Mouse (Mus musculus) regulatory T cell (primary cell): Measurements from ENCODE around the gene Ehd1.

ENCODE experiments used
- in situ Hi-C: fragments of 300-600 bp; cut with MboI, MseI; formaldehyde crosslinking; loops from one replicate; pipeline ENCODE4 v1.15.1; 2025; ENCODE audit warnings: high pct_unique_total_duplicates

Gene Ehd1

DNA sequence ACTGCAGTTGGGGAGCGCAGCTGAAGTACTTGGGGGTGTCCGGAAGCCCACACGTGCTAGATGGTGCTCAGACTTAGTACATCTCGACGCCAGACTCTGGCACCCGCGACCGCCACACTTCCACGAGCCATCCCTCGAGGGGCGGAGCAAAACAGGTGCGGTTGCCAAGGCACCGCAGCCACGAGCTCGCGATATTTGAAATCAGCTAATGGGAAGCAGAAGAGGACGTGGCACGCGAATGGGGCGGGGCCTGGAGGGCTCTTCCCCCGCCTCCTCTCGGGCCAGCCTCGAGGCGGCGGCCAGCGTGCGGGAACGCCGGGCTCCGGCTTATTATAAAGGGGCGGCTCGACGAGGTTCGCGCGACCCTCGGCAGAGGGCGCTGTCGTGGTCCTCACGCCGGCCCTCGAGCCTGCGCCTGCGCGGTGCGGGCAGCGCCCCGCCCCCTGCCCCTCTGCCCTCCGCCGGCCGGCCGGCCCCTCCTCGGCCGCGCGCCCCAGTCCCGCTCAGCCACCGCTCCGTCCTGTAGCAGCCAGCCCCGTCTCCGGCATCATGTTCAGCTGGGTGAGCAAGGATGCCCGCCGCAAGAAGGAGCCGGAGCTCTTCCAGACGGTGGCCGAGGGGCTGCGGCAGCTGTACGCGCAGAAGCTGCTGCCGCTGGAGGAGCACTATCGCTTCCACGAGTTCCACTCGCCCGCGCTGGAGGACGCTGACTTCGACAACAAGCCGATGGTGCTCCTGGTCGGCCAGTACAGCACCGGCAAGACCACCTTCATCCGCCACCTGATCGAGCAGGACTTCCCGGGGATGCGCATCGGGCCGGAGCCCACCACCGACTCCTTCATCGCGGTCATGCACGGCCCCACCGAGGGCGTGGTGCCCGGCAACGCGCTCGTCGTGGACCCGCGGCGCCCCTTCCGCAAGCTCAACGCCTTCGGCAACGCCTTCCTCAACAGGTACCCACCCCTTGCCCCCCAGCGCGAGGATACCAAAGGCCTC lies at the start of gene Ehd1:
TSS of gene Ehd1 (plus strand) at position 300 of the 996 bp plus-strand sequence.
- in situ Hi-C loops = loop anchor here (10.0 kb wide), 1 partner anchor 1218 kb away; the partner anchor contains the start of gene Atl3

GRCm38 (mm10) chr19:6226763-6227162 lies 49.8 kb upstream of the Ehd1 start:
- in situ Hi-C loops = no loop called here

DNA sequence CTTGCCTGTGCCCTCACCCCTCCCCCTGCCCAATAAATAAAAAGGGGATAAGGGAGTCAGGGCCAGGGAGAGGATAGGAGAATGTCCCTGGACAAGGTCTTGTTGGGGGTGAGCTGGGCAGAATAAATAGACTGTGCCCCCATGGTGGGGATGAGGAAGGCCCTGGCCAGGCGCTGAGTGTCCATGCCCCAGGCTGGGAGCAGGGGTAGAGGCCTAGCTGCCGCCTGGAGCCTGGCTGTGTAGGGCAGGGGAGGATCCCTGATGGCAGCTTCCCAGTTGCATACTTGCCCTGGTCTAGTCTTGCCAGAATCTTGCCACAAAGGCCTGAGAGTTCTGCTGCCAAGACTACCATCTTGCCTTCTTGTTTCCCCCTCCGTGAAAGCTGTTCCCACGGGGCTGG lies 48.7 kb upstream of the Ehd1 start:
- in situ Hi-C loops = no loop called here

- in situ Hi-C loops = no loop called here
Measured at GRCm38 (mm10) chr19:6230411-6230810, 46.1 kb upstream of the Ehd1 start.

DNA sequence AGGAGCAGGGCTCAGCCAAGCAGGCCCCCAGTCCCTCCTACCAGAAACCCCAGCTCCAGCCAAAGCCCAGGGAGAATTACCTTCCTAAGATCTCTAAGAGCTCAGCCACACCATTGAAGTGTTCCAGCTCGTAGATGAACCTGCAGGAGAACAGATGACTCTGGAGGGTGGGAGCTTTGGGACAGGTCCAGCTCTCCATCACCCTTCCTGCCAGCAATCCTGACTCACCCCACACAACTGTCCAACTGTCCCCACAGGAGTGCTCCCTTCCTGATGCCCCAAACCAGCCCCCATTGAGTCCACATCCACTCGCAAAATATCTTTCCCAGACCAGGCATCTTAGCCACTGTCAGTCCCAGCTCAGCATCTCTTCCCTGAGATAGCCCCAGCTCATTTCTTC lies 45.5 kb upstream of the Ehd1 start:
- in situ Hi-C loops = no loop called here

- in situ Hi-C loops = no loop called here
Measured at GRCm38 (mm10) chr19:6233647-6234046, 42.9 kb upstream of the Ehd1 start.

DNA sequence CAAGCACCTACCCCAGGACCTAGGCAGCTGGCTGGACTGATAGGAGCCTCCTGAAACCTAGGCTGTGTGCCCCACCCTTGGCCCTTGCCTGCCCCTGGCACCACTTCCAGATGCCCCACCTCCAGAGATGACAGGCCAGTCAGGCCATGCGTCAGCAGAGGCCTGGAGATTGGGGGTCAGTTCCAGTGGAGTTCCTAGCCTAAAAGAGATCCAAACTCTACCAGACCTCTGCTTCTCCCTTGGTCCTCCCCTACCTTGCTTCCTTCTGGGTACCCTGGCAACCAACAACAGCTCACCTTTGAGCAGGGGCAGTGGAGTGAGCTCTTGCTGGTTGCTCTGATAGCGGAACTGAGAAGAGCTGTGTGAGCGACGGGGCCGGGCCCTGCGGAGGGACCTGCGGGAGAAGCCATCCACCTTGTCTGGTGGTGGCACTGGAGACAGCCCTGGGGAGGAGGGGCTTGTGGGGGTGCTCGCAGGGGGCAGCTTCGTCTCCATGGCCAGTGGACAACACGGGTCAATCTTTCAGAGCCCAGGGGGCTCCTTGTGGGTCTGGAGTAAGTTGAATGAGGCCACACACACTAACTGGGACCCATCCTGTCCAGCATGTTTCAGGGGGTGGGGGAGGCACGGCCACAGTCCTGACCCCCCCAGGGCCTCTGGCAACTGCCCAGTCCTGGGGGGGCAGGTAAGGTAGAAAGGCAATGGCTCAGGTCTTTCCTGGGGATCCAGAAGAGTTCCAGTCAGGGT lies 42.0 kb upstream of the Ehd1 start:
- in situ Hi-C loops = no loop called here

DNA sequence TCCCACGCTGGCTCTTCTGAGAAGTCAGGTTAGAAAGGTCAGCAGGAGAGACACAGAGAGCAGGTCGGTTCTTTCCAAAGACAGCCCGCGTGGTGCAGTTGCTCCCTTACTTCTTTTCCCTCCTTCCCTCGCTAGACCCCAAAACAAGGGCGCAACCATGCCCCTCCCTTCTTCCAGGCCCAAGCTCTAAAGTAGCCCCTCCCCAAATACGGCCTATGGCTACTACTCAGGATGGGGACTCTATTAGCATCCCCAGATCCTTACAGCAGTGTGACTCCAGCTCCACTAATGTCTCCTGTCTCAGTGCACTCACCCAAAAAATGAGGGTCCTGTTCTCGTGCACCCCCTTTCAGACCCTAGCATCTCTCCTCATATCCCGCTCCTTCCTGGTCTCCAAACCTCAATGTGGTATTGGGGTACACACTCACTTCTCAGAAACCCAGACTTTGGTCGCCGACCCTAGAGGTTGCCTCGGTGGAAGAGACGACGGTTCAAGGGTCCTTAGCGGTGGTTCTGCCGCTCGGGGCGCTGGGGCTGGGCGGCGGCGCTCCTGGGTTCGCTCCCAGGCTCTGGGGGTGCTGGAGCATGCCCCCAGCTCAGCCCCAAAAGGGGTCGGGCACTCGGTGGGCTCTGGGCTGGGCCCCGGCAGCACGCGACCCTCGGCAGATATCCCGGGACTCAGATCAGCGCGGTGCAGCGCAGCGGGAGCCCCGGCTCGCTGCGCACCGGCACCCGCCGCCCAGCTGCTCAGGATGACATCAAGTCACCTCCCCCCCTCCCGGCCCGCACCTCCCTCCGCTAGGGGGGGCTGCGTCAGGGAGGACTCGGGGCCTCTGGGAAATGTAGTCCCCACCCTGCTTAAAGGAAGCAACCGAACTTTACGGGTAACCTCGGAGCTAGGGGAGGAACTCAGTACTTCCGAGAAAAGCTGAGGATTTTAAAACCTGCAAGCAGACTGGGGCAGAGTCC lies 41.2 kb upstream of the Ehd1 start, which contains the start of gene Ppp2r5b:
TSS of gene Ppp2r5b (minus strand) at position 789 of the 969 bp plus-strand sequence.
- in situ Hi-C loops = no loop called here

- in situ Hi-C loops = no loop called here
Measured at GRCm38 (mm10) chr19:6236053-6236441, 40.5 kb upstream of the Ehd1 start.

DNA sequence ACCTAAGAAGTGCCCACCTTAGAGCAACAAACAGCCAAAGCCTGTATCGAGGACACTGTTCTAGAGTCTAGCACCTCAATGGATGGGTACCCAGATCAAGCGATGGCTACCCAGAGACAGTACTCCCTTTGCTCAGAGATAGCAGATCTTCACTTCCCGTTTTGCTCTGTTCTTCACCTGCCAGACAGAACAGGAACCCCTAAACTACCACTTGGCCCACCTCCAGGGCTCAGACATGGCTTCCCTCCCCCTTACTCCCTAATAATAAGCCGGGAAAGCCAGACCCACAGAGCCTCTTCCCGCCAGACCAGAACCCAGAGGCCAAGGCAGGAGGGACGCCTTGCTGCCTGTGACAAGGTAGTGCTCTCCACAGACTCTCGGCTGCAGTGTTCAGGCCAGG lies 39.7 kb upstream of the Ehd1 start:
- in situ Hi-C loops = no loop called here

DNA sequence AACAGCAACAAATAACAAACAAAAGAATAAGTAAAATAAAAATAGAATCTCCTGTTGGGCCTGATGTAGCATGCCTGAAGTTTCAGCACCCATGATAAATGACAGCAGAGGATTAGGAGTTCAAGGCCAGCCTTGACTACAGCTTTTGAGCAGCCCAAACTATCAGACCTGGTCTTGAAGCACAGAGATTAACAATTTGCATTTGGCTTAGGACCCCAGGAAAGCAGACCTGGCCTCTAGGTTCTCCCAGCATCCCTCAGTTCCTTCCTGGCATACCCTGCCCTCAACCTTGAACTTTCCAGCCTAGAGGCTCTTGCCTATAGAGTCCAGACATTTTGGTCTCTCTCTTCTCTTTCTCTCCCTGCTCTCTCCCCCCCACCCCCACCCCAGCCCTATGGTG lies 37.8 kb upstream of the Ehd1 start:
- in situ Hi-C loops = no loop called here

DNA sequence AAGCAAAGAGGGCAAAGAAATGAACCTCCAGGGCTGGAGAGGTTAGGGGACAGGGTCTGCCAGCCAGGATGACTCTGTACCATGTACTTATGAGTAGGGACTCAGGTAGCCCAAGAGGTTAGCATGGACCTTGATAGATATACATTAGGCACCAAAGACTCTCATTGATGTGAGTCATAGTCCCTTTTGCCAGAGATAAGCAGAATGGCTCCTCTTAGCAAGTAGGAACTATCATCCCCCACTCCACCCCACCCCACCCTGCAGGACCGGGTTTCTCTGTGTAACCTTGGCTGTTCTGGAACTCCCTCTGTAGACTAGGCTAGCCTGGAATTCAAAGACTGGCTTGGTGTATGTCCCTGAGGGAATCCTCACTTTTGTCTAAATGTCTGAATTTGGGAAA lies 36.4 kb upstream of the Ehd1 start:
- in situ Hi-C loops = no loop called here

DNA sequence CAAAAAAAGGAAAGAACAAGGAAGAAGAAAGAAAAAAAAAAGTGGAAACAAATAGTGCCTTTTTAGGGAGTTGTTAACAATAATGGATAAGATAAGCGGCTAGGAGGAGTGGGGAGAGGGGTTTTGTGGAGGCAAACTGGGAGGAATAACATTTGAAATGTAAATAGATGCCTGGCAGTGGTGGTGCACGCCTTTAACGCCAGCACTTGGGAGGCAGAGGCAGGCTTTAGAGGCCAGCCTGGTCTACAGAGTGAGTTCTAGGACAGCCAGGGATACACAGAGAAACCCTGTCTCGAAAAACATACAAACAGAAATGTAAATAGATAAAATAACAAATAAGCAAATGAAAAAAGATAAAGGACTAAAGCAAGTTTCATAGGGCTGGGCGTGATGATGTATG lies 35.8 kb upstream of the Ehd1 start:
- in situ Hi-C loops = no loop called here

- in situ Hi-C loops = no loop called here
Measured at GRCm38 (mm10) chr19:6241274-6242107, 35.0 kb upstream of the Ehd1 start, which contains the start of gene Atg2a. Gene Atg2a (plus strand): TSS chr19:6241668.

DNA sequence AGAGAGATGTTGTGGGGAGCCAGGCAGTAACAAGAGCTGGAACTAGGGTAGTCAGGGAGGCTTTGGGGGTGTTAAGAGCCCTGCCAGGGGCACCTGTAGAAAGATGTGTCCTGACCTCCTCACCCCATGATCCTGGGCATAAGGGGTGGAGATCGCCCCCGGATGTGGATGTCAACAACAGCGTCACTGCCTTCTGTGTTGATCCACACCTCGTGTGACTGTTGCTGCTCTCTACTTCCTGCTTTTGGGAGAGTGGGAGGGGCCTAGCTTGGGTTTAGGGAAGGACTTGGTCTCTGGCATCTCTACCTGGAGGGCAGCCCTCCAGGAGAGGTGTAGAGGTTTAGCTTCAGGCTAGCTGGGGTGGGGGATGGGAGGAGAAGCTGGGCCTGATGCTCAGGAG lies 34.2 kb upstream of the Ehd1 start:
- in situ Hi-C loops = no loop called here

GRCm38 (mm10) chr19:6243226-6243625 lies 33.3 kb upstream of the Ehd1 start:
- in situ Hi-C loops = no loop called here

DNA sequence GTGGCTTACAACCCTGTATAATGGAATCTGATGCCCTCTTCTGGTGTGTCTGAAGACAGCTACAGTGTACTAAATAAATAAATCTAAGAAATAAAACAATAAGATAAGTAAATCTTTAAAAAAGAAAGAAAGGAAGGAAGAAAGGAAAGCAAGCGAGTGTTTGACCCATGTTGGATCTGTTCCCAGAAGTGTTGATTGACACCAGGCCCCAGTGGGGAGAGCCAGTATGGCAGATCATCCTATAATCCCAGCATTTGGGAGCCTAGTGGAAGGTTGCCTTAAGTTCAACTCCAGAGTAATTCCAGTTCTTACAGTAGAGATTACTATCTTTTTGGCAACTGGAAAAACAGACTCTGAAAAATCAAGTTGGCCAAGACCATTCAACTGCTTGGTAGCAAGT lies 30.7 kb upstream of the Ehd1 start:
- in situ Hi-C loops = no loop called here

GRCm38 (mm10) chr19:6247526-6248300 lies 28.8 kb upstream of the Ehd1 start:
- in situ Hi-C loops = no loop called here

DNA sequence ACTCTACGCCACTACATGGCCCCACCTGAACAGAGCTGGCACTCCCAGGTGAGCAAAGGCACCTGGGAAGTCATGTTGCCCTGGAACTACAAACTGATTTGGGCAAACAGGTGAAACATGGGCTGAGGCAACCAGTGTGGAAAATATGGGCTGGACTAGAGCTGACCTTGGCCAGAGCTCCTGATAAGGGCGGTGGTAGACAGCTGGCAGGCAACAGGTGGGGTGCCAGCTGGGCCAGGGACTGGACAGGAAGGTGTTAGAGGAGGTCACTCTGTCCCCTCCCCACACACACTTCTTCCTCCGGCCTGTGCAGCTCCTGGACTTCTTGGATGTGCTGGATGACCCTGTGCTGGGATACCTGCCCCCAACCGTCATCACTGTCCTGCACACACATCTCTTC lies 23.5 kb upstream of the Ehd1 start:
- in situ Hi-C loops = loop anchor here (5.0 kb wide), 1 partner anchor 51 kb away; no protein-coding TSS in a partner anchor

DNA sequence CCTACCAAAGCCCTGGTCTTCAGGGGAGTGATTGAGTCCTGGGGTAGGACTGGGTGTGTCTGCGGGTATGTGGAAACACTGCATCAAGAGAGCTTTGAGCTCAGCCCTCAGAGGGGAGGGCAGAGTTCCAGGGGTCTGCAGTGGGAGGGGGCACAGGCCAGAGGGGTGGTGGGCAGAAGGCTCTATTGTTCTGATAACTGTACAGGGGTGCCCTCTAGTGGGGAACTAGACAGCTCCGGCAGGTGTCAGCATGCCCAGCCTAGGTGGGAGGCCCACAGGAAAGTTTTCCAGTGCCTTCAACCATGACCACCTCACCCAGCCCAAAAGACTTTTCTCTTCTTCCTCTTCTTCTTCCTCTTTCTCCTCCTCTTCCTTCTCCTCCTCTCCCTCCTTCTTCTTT lies 16.1 kb upstream of the Ehd1 start:
- in situ Hi-C loops = no loop called here
